Mouse (Mus musculus) gastrocnemius, postnatal 36 days (tissue): ENCODE data around the gene Gsk3b. TPM values are rescaled to one million over a fixed set of nuclear protein-coding genes. Genes with fewer than 3 reads are reported as not detected.
"Not testable (repeated sequence)": the region's sequence is repeated elsewhere in the genome, so short reads cannot be mapped to it uniquely, and the experiment has no call there.

Experiments
- DNase-seq, 2 experiments: peaks; one replicate each; pipeline ENCODE4 v3.0.0; 2022
- intact Hi-C: fragments of 180-260 bp; cut with DNase I; formaldehyde crosslinking; loops from one replicate; pipeline ENCODE4 v1.15.1; 2025
- long read RNA-seq, 2 experiments: library from polyadenylated mRNA; stranded (forward); transcript quantifications; one replicate each; pipeline ENCODE4 v2.0.0; 2021
- total RNA-seq, 2 experiments: library from RNA; stranded (reverse); gene quantifications; 2 replicates each; pipeline ENCODE4 v1.2.3; 2021

Gsk3b gene
- 10 to 100 TPM; 48.5 to 55.5 TPM for total RNA-seq
- long read RNA-seq, experiment 1, partial matches to known transcripts = 0 of 3 reads
- long read RNA-seq, experiment 1, other reads (novel, unspliced or antisense) = 3 of 3 reads
- long read RNA-seq, experiment 2, full-length matches to known transcripts = 2 of 7 reads
- long read RNA-seq, experiment 2, partial matches to known transcripts = 0 of 7 reads
- long read RNA-seq, experiment 2, other reads (novel, unspliced or antisense) = 5 of 7 reads

- DNase-seq = peak; percentile 97 to 98
- intact Hi-C loops = loop anchor here (10.0 kb wide), 1 partner anchor 94 kb away; no protein-coding TSS in a partner anchor
Observed at GRCm38 (mm10) chr16:38088629-38089446, at the start of gene Gsk3b. Gsk3b (plus strand) TSS chr16:38089001.

GRCm38 (mm10) chr16:38042160-38042559 lies 46.6 kb upstream of the Gsk3b start:
- intact Hi-C loops = no loop called here
- no peak for DNase-seq

GRCm38 (mm10) chr16:38044551-38044950 lies 44.2 kb upstream of the Gsk3b start:
- intact Hi-C loops = no loop called here
- no peak for DNase-seq

GRCm38 (mm10) chr16:38047781-38048558 lies 40.8 kb upstream of the Gsk3b start:
- no peak for DNase-seq
- intact Hi-C loops = no loop called here

GRCm38 (mm10) chr16:38057898-38058297 lies 30.9 kb upstream of the Gsk3b start:
- intact Hi-C loops = no loop called here
- no peak for DNase-seq

- no peak for DNase-seq
- intact Hi-C loops = no loop called here
Observed at GRCm38 (mm10) chr16:38058836-38059235, 30.0 kb upstream of the Gsk3b start.

GRCm38 (mm10) chr16:38059631-38060030 lies 29.2 kb upstream of the Gsk3b start:
- no peak for DNase-seq
- intact Hi-C loops = no loop called here

- intact Hi-C loops = loop anchor here (5.0 kb wide), 1 partner anchor 622 kb away; no protein-coding TSS in a partner anchor
- not testable (repeated sequence) for DNase-seq
Observed at GRCm38 (mm10) chr16:38073859-38074631, 14.8 kb upstream of the Gsk3b start.

GRCm38 (mm10) chr16:38080201-38080600 lies 8.6 kb upstream of the Gsk3b start:
- DNase-seq = no peak
- intact Hi-C loops = loop anchor here (10.0 kb wide), 1 partner anchor 85 kb away; no protein-coding TSS in a partner anchor

- no peak for DNase-seq
- intact Hi-C loops = loop anchor here (10.0 kb wide), 1 partner anchor 92 kb away; no protein-coding TSS in a partner anchor
Observed at GRCm38 (mm10) chr16:38087231-38087630, 1.6 kb upstream of the Gsk3b start.

- intact Hi-C loops = loop anchor here (10.0 kb wide), 1 partner anchor 93 kb away; no protein-coding TSS in a partner anchor
Observed at GRCm38 (mm10) chr16:38087645-38088125, 1.1 kb upstream of the Gsk3b start.

GRCm38 (mm10) chr16:38088126-38088628 lies 624 bp upstream of the Gsk3b start:
- intact Hi-C loops = loop anchor here (10.0 kb wide), 1 partner anchor 93 kb away; no protein-coding TSS in a partner anchor
- no peak for DNase-seq

More at GRCm38 (mm10) chr16:38087645-38088125, 1.1 kb upstream of the Gsk3b start:
- no peak for DNase-seq

GRCm38 (mm10) chr16:38089447-38090170 lies 808 bp downstream of the Gsk3b start:
- no peak for DNase-seq
- intact Hi-C loops = loop anchor here (5.0 to 10.0 kb wide), 3 partner anchors 38 to 108 kb away; no protein-coding TSS in a partner anchor

GRCm38 (mm10) chr16:38090341-38091005 lies 1.7 kb downstream of the Gsk3b start:
- intact Hi-C loops = loop anchor here (5.0 kb wide), 2 partner anchors 37 to 107 kb away; no protein-coding TSS in a partner anchor
- no peak for DNase-seq

GRCm38 (mm10) chr16:38091041-38091440 lies 2.2 kb downstream of the Gsk3b start:
- intact Hi-C loops = loop anchor here (5.0 kb wide), 2 partner anchors 36 to 106 kb away; no protein-coding TSS in a partner anchor
- no peak for DNase-seq

- DNase-seq = no peak
- intact Hi-C loops = loop anchor here (5.0 kb wide), 2 partner anchors 36 to 106 kb away; no protein-coding TSS in a partner anchor
Observed at GRCm38 (mm10) chr16:38091706-38092105, 2.9 kb downstream of the Gsk3b start.

- no peak for DNase-seq
- intact Hi-C loops = loop anchor here (5.0 kb wide), 2 partner anchors 35 to 105 kb away; no protein-coding TSS in a partner anchor
Observed at GRCm38 (mm10) chr16:38092598-38092997, 3.8 kb downstream of the Gsk3b start.
